Comparison of ENCODE assay signal across 15 mouse cellular contexts in the genomic region with DNA sequence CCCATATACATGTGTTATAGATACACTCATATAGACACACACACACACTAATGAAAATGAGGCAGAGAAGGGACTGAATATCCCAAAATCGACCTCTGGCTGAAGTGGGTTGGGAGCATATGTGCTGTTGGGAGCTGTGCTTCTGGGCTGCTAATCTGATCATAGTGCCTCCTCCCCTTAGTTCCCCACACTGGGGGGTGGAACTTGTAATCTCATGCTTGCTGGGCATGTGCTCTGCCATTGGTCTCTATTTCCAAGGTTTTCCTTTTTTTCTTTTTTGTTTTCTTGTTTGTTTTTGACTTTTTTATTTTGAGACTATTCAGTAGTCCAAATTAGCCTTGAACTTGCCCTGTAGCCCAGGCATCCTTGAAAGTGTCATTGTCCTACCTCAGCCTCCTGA.
"Had no signal": no experiment of that assay in that cellular context is flagged by ENCODE, and none has a peak within 500 bp of the region (broad histone marks: within the 10 kb centered on the region; RNA-seq: fewer than 3 reads in every experiment).

No protein-coding gene starts in this region.

- H3K36me3 ChIP-seq: kidney, embryonic 15.5 days; limb, embryonic 13.5 days; liver, embryonic 15.5 days; lung, embryonic 15.5 days; midbrain, embryonic 10.5 days; neural tube, embryonic 15.5 days had no signal

- H3K4me2 ChIP-seq: kidney, embryonic 15.5 days; limb, embryonic 13.5 days; liver, embryonic 15.5 days; lung, embryonic 15.5 days; neural tube, embryonic 15.5 days had no signal

- H3K27ac ChIP-seq: kidney, embryonic 15.5 days; limb, embryonic 13.5 days; liver, embryonic 15.5 days; lung, embryonic 15.5 days; midbrain, embryonic 10.5 days; neural tube, embryonic 15.5 days had no signal

- H3K4me1 ChIP-seq: kidney, embryonic 15.5 days; limb, embryonic 13.5 days; midbrain, embryonic 10.5 days; neural tube, embryonic 15.5 days had no signal

- H3K27me3 ChIP-seq: kidney, embryonic 15.5 days; limb, embryonic 13.5 days; liver, embryonic 15.5 days; lung, embryonic 15.5 days; neural tube, embryonic 15.5 days had no signal

- ATAC-seq: intestine, embryonic 16.5 days had no signal

- DNase-seq: kidney, adult 2 months; kidney, postnatal 14 days; left cerebral cortex, postnatal 4 days; midbrain, embryonic 14.5 days; right cerebral cortex, postnatal 14 days; thymus, adult 2 months; thymus, postnatal 25 days had no signal

- H3K9ac ChIP-seq: kidney, embryonic 15.5 days; limb, embryonic 13.5 days; liver, embryonic 15.5 days; lung, embryonic 15.5 days; neural tube, embryonic 15.5 days had no signal

- H3K9me3 ChIP-seq: kidney, embryonic 15.5 days; limb, embryonic 13.5 days; liver, embryonic 15.5 days; lung, embryonic 15.5 days; midbrain, embryonic 10.5 days; neural tube, embryonic 15.5 days had no signal

- H3K4me3 ChIP-seq: kidney, embryonic 15.5 days; limb, embryonic 13.5 days; liver, embryonic 15.5 days; lung, embryonic 15.5 days; midbrain, embryonic 10.5 days; myocyte; neural tube, embryonic 15.5 days had no signal
